Mouse (Mus musculus) retina, postnatal 1 day (tissue): ENCODE data around the gene Slc29a4.

ENCODE experiments used
- DNase-seq: peaks from one replicate; pipeline ENCODE4 v3.0.0-alpha.2; 2012

Gene Slc29a4

DNA sequence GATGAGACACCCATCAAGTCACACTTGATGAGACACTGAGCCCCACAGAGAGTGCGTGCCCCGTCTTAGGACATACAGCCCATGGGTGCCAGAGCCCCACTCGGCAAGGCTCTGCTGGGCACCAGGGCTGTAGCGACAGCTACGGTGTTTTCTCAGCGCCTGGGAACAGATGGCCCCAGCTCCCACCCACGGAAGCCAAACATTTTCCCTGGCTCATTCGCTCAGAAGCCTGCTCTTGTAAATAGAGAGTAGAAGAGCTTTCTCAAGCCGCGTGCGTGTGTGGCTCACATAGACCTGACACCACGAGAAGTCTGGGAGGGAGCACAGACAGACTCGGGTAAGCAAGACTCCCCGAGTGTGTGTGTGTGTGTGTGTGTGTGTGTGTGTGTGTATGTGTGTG, at the start of gene Slc29a4:
Gene Slc29a4 (plus strand): TSS at position 265 of the 400 bp plus-strand sequence.
- DNase-seq = no peak

DNA sequence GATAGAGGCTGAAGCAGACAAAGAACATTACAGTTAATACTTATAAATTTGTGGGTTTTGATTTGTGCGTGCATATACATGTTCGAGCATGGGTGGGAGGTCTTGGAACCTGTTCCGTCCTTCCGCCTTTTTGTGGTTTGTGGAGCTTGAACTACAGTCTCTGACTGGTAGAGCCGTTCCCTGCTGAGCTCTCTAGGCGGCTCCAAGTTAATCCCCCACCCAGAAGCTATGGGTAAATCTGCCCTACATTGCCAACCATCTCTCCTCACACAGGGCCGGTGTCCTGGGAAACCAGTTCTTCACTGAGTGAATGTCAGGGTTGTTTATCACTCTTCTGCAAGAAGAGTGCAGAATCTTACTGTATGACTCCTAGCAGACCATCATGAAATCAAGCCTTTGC, 44.1 kb upstream of the Slc29a4 start:
- no peak for DNase-seq

DNA sequence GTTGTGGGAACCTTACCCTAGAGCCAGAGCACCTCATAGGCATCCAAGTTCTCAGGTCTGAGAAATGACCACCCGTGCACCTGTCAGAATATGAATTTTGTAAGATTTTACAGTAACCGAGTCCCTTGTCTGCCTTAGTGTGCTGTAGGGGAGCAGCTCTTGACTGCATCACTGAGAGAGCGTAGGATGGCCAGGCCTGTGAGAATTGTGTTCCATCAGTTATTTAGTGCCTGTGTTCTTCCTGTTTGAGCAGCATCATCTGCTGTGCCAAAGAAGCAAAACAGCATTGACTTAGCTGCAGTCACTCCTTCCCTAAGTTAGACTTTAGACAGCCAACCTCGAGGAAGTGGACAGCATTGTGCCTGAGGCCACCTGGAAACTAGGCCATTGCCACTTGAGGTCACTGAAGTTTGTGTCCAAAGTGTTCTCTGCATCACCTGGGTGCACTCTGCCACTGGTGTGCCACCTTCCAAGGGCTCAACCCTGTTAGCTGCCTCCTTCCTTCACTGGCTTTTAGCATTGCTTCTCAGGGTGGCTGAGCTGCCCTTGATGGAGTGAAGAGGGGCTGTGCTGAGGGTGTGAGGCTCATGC, 42.8 kb upstream of the Slc29a4 start:
- no peak for DNase-seq

DNA sequence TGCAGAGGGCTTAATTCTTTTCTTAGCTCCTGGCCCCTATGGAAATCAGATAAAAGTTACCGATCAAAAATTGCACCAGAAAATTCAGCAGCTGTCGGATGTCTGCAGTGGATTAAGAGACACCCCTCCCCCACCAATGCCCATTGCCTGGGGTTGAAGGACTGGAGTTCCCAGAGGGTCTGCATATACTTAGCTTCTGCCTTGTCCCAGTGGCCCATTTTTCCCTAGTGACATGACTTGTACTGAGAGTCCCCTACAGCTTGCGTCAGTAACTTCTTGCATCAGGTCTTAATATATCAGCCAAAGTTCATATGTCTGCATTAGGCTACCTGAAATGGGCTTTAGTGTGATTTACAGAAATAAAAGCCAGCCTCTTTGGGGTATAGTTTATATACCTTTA, 41.9 kb upstream of the Slc29a4 start:
- peak; percentile 55 for DNase-seq

DNA sequence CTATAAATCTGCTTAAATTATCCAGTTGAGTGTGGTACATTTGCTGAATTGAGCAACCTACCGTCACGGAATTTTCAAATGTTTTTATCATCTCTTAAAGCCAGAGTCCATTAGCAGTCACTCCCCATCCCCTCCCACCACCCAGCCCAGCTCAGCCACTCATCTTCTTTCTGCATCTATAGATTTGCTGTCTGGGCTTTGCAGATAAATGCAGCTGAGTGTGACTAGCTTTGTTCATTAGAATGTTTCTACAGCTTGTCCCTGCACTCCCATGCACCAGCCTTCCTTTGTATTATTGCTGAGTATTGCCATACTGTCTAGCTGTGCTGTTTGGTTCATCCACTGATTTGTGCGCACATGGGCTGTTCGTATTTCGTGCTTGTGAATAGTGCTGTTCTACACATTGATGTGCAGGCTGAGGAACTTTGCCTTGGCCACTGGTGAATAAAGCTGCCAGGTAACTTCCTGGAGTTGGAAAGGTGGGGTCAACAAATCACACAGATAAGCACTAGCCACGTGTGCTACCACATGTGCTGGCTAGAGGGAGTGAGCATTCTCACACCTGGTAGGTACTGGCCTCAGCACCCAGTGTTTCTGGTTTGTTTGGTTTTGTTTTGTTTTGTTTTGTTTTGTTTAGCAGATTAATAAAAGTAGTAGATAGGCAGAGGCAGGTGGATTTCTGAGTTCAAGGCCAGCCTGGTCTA, 41.4 kb upstream of the Slc29a4 start:
- DNase-seq = no peak

DNA sequence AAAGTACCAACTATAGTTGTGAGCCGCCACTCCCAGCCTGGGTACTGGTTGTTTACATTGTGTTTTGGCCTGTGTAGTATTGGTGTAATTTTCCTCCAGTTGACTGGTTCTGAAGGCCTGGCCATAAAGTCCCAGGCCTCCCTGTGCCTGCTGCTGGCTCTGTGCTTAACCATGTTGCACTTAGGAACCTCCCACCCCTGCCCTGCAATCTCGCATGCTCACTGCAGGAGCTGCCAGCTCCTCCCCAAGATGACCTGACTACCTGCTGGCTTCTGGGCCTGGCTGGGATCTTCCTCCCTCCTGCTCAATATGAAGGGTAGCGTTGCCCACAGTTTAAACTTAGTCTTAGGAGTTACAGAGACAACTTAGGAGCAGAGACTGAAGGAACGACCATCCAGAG, 40.0 kb upstream of the Slc29a4 start:
- no peak for DNase-seq

DNA sequence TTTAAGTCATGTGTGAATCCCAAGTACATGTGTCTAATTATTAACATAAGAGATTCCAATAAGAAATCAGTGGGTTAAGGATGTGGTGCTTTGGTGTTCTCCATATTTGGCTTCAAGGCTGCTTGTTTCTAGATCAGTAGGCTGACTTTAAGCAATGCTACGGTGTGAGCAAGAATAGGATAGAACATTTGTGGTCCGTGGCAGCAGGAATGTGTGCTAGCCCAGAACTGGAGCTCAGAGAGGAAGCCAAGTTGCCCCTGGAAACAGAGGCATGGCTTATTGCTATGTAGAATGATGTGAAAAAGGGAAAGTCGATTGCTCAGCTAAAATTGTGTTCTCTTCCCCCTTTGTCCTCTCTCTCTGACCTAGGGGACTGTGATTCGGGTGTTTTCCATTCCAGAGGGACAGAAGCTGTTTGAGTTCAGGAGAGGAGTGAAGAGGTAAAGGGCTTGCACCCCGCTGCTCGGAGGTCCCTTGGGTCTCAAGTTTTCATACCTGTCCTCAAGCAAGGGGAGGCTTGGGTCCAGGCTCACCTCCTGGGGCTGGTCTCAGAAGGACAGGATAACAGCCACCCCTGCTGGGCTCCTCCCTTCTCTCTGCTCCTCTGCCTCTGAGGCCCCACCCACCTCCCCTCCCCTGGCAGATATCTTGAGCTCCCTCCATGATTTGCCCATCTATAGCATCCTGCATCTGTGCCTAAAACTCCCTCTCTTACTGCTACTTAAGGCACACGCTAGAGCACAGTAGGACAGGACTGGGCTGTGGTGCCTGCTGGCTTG, 31.5 kb upstream of the Slc29a4 start:
- no peak for DNase-seq

DNA sequence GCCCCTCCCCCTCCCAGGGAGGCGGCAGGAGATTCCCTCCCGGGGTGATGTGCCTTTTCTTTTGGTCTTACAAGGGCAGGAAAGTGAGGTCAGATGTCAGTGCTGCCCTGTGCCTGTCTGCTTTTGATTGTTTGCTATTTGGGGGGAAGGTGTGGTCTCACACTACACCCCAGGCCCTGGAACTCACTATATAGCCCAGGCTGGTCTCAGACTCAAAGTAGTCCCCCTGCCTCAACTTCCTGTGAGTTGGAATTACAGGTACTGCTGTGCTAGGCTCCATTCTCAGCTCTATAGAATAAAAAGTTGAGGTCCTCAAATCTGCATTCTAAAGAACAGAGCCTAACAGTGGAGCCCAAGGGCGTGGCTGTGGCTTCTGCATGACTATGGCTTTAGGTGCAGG, 24.4 kb upstream of the Slc29a4 start:
- no peak for DNase-seq

DNA sequence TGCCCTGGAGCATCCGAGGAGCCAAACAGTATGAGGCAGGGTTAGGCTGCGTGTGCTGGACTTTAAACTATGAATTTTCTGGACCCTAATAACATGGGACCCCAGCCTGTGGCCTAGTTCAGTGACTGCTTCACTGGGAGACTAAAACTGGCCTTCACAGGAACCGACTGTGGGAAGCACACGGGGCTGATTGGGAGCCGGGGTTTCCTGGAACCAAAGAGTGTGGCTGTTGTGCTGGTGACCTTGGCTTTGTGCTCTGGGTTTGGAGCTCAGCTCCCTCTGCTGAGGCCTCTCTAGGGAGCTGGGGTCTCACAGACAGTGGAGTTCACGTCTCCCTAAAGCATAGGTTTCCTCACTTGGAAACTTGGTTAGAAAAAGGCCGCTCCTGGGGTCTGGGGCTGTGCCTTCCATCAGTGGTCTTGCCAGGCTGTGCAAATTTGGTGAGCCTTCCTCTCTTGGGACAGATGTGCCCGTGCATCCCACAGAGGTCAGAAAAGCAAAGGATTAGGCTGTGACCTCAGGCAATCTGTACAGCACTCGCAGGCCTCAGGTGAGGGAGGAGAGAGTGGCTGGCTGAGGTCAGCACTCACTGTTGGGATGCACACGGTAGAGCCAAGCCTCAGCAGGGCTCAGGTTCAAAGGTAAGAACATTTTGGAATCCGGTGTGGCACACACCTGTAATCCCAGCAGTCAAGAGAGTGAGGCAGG, 23.6 kb upstream of the Slc29a4 start:
- no peak for DNase-seq

DNA sequence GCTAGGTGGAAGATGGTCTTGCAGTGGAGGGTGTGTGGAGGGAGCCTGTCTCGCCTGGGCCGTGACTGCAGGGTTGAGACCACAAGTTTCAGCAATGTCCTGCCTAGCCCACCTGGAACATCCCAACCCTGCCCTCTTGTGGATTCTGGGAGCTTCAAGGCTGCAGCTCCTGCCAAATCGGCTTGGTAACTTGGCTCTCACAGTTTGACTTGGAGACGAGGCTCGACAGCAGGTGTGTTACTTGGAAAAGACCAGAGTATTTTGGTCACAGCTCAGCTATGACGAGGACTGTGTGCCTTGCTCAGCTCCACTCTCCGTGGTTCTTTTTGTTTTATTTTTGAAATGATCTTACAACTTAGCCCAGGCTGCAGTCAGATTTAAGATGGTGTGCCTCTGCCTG, 22.6 kb upstream of the Slc29a4 start:
- DNase-seq = no peak

DNA sequence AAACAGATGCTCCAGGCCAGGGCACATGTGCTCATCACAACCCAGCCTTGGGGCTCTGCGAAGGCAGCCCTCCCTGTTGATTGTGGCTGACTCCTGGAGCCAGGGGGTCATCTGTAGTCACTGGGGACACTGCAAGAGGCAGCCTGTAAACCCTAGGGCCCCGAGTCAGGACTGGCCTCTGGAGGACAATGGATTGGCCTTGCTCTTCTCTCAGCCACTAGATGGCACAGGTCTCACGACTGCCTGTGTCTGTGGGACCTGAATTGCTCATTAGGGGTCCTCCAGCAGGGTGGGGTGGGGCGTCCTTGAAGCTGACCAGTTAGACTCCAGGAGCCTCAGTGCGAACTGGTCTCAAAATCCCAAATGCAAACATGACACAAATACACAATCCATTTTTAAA, 19.2 kb upstream of the Slc29a4 start:
- DNase-seq = peak; percentile 74

DNA sequence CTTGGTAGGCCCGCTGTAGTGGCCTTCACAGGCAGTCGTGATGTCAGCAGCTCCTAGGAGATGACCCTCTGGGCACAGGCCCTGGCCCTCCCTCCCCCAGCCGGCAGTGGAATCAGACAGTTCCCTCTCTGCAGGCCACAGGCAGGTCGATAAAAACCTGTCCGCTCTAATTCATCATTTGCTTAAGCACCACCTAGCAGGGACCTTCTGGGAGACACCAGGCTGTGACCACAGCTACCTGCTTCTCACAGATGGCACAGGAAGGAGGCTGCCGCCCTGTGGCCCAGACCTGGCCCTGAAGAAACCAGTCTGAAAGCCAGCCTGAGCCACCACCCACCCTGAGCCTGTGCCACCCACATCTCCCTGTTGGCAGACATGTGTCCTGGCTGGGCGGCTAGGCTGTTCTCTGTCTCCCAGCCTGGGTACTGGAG, 14.2 kb upstream of the Slc29a4 start:
- peak; percentile 73 for DNase-seq

DNA sequence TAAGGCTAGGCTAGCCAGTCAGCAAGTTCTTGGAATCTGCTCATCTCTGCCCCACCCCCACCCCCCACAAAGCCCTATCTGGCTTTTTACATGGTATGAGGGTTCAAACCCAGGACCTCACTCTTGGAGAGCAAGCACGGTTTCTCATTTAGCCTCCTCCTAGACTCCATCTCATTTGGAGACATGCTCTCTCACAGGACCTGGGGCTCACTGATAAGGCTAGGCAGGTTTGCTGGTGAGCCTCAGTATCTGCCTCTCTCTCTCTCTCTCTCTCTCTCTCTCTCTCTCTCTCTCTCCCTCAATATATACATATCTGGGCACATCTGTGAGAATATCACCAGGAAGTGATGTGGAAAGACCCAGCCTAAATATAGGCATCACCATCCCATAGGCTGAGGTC, 13.2 kb upstream of the Slc29a4 start:
- DNase-seq = no peak

DNA sequence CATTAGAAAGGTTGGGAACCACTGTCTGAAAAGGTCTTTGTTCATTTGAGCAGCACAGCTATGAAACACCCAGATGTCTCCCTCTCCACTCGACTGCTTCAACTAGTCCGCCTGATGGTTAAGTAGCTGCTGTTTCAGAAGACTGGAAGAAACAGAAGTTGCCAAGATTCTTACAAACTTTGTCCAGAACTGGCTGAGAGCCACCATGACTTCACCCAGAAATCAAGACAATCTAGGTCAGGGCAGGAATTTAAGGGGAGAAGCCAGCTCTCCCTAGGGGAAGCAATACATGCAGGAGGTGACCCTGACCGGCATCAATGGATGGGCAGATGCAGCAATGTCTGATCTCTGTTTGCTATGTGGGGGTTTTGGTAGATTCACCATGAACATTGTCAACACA, 10.4 kb upstream of the Slc29a4 start:
- DNase-seq = no peak

DNA sequence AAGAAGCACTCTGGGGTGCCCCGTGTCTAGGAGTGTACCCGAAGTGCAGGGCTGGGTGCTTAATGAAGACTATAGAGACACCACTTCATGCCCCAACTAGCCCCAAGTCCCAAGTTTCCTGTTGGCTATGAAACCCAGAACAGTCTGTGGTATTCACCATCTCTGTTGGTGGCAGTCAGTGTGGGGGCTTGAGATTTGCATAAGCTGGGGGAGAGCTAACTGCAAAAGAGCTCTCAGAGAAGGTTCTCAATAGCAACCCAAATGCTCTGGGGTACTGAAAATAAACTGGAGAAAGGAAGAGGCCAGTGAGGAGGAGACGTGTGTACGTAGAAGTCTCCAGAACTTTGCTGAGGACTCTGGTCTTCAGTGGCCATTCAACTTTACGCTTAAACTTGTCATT, 9.8 kb upstream of the Slc29a4 start:
- no peak for DNase-seq

DNA sequence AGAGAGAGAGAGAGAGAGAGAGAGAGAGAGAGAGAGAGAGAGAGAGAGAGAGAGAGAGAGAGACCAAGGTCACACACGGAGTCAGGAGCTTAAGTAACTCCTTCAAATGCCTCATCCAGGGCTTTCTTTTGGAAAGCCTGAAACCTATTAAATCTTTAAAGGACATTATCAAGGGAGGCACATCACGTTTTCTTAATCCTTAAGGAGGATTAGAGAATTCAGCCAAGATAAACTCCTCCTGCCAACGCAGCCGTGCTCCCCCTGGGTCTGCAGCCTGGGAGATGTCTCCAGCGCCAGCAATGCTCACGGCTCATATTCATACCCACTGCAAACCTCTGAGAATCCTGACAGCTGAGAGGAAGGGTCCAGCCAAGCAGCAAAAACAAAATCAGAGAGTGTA, 3.4 kb upstream of the Slc29a4 start:
- peak; percentile 66 for DNase-seq

DNA sequence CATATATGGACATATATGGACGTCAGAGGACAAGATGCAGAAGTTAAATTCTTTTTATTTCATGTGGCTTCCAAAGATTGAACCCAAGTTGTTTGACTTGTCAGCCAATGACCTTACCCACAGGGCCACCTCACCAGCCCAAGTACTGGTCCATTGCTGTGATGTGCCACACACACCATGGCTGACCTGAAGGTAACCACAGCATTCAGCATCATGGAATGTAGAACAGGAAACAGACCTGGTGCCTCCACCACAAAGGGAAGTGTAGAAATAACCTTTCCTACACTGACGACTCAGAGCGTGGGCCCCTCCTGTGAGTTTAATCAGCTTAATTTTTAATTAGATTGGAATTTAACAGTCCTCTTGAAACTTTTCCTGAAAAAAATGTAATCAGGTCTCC, 2.0 kb upstream of the Slc29a4 start:
- no peak for DNase-seq

DNA sequence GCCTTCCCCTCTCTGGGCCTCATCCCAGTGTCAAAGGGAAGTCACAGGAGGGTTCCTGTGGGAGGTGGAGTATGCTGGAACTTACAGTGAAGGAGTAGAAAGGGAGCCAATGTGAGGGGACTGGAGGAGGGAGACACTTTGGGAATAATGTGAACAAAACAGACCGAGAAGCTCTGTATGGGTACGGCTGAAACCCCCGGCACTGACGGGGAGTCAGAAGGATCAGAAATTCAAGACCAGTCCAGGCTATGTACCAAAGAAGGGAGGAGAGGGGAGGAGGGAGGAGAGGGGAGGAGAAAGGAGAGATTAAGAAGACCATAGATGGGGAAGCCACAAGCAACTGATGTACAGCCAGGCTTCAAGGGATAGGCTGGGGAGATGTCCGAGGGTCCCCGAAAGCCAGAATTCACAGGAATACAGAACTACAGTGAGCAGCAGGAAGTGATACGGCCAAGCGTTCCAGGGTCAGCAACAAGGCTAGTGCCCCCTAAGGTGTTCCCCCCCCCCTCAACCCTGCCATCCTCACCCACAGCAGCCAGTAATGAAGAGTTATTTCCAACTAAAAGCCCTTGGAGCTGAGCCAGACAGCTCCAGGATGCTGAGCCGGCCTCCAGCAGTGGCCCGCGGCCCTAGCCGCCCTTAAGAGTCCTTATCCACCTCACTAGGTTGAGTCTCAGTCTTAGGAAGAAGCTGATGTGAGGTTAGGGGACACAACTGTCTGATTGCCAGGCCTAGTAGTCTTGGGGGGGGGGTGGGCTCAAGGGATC, 842 bp downstream of the Slc29a4 start:
- DNase-seq = peak; percentile 37

DNA sequence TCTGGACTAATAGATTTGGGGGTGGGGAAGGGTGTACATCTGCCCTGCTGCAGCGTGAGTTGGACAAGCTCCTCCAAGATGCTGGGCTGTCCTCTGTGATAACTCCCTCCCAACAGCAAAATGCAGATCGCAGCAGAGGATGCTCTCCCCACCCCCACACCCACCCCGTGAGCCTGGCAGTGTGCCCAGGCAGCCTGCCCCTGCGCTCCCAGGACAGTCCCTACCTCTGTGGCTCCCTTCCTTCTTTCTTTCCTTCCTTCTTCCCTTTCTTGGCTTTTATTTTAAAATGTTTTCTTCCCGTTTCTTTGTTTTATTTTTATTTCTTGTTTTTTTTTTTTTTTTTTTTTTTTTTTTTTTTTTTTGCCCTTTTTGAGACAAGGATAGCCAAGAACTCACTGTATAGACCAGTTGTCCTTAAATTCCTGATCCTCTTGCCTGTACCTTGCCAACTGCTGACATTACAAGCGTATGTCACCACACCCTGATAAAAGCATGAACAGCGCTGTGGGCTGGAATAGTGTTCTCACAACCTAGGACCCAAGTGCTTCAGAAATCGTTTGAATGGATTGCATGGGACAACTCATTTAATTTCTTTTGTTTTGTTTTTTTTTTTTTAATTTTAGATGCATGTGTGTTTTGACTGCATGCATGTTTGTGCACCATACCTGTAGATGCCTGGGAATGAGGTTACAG, 1.6 kb downstream of the Slc29a4 start:
- DNase-seq = no peak

DNA sequence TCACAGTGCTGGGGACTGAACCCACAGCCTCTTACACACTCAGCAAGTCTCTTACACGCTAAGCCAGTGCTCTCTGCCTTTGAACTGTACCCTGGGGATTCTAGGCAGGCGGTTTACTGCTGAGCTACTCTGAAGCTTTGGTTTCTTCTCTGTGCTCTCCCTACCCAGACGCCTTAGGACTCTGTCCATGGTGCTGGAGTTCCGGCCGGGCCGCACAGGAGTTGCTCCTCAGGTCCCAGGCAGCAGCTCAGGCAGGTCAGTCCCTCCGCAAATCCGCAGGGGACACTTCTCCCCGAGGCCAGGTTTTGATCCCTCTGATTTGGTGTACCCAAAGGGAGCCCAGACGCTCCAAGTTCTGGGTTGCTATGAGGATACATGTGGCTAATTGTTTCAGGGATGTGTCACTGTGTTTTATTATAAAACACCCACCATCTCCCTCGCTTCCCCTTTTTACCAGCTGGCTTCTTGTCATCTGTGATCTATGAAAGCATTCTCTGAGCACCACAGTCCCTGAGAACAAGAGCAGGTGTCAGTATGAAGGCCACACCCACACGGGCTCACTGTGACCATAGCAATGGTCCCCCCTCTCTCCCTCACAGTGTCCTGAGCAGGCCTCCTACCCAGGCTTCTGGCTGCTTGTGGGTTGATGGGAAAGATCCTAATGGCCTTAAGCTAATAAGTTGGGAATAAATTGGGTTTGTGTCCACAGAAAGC, 2.5 kb downstream of the Slc29a4 start:
- peak; percentile 61 for DNase-seq

DNA sequence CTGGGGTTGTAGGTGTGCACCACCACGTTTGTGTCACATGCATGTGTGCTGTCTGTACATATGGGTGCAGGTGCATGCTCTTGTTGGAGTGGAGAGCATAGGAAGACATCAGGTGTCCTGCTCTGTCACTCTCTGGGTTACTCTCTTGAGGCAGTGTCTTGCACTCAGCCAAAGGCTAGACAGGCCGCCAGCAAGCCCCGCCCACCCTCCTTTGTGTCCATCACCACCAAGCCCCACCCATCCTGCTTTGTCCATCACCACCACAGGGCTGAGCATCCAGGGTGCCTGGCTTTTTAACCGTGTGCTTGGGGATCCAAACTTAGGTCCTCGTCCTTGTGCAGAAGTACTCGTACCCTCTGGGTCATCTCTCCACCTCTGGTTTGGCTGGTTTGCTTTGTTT, 3.9 kb downstream of the Slc29a4 start:
- DNase-seq = peak; percentile 42
